Mouse (Mus musculus) bone marrow, adult 2 months (tissue): ENCODE results near the gene Havcr2.
A peak's percentile ranks its signal among the peaks of the same experiment; 100 is the strongest.

Experiments used
- CTCF ChIP-seq: fragments of 200-500 bp; IDR thresholded peaks from 2 replicates; pipeline ENCODE4 v1.5.1; 2011; ENCODE audit warnings: low read length, control low read depth; ENCODE audit not compliant: control insufficient read depth, insufficient read depth
- POLR2A ChIP-seq: fragments of 200-500 bp; IDR thresholded peaks from 2 replicates; pipeline ENCODE4 v1.6.1; 2011; ENCODE audit warnings: low read depth, mild to moderate bottlenecking, control low read depth, low read length, borderline replicate concordance; ENCODE audit not compliant: control insufficient read depth

DNA sequence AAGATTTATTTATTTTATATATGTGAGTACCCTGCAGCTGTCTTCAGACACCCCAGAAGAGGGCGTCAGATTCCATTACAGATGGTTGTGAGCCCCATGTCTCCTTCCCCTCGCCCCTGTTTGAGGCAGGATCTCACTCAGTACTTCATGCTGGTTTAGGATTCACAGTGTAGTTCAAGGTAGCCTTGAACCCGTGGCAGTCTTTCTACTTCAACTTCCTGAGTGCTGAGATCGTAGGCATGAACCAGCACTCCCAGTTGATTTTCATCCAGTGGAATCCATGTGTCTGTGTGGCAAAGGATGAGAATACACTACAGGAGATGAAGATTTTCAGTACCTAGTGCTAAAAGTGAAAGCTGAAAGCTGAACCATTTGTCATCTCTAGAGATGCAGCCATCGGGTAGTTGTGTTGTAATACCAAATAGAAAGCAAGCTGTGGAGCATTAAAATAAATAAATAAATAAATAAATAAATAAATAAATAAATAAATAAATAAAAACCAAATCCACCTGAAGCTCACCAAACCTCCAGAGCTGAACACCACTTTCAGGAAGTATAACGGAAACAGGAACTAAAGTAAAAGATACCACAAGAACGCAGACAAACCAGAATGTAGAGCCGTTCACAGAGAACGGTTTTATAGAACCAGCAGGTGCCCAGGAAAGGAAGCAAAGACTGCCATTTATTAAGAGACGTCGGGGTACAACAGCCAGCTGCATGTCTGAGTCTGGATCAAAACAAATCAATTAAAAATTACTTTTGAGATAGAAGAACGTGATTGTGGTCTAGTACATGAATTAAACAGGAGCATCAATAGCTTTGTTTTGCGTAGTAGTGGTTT is 6.9 kb upstream of the Havcr2 start:
- TF ChIP-seq CTCF: 0 out of 2 replicates have a peak, but pooled peaks have one; percentile 2
- no peak for TF ChIP-seq POLR2A
